Mouse (Mus musculus) layer of hippocampus, adult 18-20 months (tissue): Measurements from ENCODE around the gene Hmgxb4. TPM values are rescaled to one million over a fixed set of nuclear protein-coding genes. Genes with fewer than 3 reads are reported as not detected.
"Not testable (repeated sequence)": the region's sequence is repeated elsewhere in the genome, so short reads cannot be mapped to it uniquely, and the experiment has no call there.

Experiments
- DNase-seq, 2 experiments: peaks; one replicate each; pipeline ENCODE4 v3.0.0; 2022; ENCODE audit warnings: low spot score in 2 of 2
- long read RNA-seq: library from polyadenylated mRNA; stranded (forward); transcript quantifications from one replicate; pipeline ENCODE4 v2.0.0, GENCODE M21; 2021
- total RNA-seq, 2 experiments: library from RNA; stranded (reverse); gene quantifications; 2 replicates each; pipeline ENCODE4 v1.2.3; 2021

Hmgxb4 gene
- total RNA-seq = 10 to 100 TPM; 18.6 to 25.0 TPM
- long read RNA-seq, full-length matches to known transcripts = 6 of 8 reads
- long read RNA-seq, partial matches to known transcripts = 1 of 8 reads
- long read RNA-seq, other reads (novel, unspliced or antisense) = 1 of 8 reads

DNA sequence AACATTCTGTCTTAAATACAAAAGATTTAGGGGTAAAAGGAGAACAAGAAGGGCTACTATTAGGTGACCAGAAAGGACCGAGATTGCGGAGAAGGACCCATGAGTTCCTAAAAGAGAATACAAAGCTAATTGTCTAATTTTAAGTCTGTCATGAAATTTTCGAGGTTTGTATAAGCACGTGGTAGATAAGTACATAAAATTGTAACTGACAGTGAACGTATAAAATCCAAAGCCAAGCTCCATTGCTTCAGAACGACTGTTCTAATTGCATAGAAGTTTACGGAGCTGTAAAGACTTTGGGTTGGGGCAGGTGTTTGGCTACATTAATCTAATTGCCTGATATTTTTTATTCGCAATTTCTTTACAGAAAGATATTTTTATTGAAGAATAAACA is at the start of gene Hmgxb4:
Gene Hmgxb4, plus strand, starts transcription at position 276 of the 394 bp plus-strand sequence.
- no peak for DNase-seq

DNA sequence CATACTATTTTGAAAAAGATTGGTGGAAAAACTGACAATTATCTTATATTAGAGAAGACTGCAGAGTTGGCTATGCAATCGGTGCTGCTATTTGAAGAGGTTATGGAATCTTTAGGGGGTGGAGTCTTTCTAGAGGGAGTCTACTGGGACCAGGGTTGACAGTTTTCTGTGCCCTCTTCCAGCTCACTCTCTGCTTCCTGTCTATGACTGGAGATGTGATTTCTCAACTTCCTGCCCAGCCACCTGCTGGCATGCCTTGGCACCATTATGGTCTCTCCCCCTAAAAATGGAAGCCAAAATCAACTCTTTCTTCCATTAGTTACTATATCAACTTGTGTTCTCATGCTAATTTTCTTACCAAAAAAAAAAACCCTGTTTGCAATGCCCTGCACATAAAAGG is 43.7 kb upstream of the Hmgxb4 start:
- no peak for DNase-seq

DNA sequence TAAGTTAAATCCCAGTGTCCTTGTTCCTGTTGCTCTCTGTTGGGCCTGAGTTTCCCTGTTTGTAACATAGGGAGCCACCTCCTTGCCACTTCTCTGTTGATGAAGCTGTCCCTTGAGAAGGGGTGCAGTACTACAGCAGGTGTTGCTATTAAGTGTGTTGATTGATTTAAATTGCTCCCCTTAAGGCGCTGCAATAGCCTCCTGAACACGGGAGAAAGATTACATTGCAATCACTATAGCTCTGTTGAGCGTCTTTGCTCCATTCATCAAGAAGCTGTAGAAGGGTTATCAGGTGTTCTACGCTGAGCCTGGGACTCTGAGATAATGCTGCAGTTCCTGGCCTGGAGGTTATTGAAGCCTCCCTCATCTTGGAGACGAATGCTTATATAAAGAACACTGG is 29.2 kb upstream of the Hmgxb4 start:
- DNase-seq = no peak

DNA sequence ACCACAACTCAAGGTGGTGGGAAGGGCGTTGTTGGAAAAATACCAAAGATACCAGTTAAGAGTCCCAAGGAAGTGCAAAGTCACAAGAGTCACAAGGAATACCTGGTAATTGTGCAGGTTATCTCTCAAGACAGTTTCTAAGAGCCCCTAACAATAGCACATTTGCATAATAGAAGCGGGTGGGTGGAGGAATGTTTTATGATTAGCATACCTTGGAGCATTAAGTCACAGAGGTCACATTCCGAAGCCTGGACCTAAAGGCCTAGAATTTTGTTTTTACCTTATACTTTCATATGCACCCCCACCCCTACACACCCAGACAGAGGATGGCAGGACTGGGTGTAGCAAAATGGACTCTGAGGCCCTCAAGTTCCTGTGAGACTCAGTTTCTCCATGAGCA is 22.9 kb upstream of the Hmgxb4 start:
- not testable (repeated sequence) for DNase-seq

DNA sequence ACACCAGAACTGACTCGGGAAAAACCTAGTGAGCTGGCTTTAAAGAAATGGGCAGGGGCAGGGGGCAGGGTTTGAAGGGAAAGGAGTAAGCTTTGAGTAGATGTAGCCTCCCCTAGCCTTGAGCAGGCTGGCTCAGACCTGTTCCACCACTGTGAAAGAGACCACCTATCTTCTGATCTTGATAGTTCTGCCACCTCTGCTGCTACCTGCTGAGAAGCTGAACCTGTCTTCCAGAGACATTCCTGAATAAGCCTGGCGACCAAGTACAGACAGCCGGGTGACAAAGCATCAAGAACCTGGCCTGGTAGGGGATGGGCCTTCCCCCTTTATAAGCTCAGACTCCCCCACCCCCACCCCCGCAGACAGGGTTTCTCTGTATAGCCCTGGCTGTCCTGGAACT is 21.5 kb upstream of the Hmgxb4 start:
- no peak for DNase-seq

DNA sequence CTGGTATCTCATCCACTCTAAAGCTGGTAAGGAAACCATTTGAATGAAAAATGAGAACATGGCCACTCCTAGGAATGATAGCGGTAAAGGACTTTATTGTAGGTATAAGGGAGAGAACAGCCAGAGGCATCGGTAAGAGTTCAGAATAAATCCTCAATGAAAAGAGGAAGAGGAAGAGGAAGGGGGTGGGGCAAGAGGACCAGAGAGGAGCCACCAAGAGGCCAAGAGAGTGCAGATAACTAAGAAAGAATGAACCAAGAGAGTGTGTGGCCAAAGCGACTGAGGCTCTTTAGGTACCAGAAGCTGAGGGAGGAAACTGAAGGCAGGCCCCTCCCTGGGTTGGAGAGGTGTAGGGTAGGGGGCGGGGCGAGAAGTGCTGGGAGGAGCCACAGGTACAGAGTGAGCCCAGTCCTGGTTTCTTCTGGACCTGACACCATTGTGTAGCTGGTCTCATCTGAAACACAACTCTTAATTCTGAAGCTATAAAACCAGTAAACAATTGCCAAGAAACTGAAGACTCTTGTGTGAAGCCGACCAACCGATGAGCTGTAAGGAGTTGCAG is 20.8 kb upstream of the Hmgxb4 start:
- DNase-seq = no peak

DNA sequence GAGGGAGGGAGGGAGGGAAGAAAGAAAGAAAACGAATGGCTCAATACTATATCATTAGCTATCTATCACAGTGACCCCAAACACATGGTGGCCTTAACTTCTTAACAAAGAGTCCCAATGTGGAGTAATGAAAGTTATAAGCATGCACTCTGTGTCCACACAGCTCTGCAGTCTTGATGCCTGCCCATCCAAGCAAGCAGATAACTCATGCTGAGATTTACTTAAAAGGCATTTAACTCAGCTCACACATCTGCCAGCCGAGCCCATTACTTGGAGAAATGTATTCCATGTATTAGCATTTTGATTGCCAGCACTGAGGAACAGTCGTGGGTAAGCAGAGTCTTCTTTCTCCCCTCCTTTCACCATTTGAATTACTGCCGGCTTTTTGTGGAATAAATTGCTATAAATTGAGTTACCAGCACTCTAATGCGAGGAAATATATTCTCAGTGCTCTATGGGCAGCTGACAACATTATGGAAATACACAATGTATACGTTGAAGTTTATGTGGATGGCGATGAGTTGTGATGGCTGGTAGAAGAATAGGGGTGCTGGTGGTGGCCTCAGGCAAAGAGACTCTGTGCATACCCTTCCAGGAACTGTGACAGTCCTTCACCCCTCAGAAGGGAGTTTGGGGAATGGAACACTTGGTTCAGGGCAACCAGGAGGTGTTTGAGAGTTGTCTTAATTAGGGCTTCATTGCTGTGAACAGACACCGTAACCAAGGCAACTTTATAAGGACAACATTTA is 19.9 kb upstream of the Hmgxb4 start:
- DNase-seq = peak in 1 of 2 experiments; percentile 11

DNA sequence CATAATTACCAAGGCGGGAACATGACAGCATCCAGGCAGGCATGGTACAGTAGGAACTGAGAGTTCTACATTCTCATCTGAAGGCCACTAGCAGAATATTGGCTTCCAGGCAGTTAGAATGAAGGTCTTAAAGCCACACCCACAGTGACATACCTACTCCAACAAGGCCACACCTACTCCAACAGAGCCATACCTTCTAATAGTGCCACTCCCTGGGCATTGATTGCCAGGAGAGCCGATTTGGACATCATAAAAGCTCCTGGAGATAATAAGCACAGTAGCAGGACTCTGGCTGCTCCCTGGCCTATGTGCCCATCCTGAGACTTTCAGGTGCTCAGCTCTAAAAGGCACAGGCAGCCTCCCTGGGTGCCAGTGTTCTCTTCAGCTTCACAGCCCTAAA is 19.3 kb upstream of the Hmgxb4 start:
- DNase-seq = no peak

DNA sequence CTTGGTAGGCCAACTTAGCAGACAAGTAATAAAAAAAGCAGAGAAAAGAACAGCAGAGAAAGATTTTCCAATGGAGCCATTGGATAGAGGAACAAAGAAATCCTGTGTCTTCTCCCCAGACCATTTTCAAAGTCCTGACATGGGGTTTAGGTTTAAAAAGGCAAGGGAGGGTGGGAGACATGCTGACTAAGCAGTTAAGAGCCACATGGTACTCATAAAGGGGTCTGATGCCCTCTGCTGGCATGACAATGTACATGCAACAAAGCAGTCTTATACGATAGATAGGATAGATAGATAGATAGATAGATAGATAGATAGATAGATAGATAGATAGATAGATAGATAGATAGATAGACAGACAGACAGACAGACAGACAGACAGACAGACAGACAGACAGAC is 15.7 kb upstream of the Hmgxb4 start:
- DNase-seq = no peak

DNA sequence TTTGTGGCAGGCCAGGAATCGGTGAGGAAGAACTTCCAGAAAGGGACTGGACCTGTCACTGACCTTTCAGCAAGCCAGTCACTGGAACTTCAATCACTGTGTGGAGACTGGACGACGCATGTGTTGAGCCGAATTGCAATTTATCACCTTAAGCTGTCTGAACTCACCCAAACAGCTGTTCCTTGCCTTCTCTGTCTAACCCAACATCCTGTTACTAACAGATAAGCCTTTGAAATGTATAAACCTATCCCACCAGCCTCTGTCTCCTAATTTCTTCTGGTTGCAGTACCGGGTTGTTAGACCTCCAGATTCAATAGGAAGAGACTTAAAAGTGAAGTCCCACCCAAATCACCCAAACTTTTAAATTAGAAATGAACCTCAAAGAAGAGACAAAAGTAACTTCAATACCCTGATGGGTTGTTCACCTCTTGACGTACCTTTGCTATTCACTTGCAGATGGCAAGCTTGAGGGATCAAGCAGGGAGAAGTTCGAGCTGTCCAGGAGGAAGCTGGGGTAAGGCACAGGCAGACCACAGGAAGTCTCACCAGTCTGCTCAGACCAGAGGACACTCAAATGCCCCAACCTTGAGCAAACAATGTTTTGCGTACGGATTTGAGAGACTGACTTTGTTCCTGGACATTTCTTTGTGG is 13.0 kb upstream of the Hmgxb4 start:
- DNase-seq = no peak

DNA sequence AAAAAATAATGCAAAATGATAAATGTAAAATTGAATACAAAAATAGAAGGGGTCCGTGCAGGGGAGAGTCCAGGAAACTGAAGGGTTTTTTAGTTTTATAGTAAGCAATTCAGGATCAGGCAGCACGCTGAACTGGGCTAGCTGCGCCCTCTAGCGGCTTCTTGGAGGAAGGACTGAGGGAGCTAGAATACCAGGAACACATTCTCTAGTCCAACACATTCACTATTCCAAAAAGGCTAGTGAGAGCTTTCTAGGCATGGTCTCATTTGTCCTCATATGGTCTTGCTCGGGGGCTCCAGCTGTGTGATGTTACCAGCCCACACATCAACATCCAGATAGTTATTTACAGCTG is 12.5 kb upstream of the Hmgxb4 start:
- DNase-seq = peak; percentile 32 to 66

DNA sequence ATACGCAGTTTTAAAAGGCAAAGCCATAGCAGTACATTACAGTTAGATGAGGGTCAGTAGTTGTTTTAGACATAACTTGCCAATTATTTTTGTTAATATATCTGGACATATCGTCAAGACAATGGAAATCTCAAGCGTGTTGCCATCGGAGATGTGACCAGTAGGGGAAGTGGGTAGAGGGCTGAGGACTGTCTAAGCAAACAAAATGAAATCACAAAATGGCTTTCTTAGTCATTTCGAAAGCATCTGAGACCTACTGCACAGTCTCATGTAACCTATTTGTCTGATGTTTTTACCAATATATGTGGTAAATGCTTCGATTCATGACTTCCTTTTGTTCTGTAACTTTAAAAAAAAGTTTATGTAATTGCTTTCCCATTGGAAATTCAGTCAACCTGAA is 11.3 kb upstream of the Hmgxb4 start:
- no peak for DNase-seq

DNA sequence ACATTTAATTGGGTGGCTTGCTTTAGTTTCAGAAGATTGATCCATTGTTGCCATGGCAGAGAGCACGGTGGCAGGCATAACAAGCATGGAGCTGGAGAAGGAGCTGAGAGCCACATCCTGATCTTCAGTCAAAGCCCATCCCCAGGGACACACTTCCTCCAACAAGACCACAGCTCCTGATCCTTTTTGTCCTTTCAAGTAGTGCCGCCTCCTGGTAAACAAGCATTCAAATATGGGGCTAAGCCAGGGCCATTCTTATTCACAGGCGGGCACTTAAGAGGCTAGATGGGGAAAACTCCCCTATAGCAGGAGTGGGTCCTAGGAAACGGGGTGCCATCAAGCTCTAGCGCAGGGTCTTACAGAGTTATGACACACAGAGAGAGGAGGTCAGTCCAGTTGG is 5.7 kb upstream of the Hmgxb4 start:
- DNase-seq = no peak

DNA sequence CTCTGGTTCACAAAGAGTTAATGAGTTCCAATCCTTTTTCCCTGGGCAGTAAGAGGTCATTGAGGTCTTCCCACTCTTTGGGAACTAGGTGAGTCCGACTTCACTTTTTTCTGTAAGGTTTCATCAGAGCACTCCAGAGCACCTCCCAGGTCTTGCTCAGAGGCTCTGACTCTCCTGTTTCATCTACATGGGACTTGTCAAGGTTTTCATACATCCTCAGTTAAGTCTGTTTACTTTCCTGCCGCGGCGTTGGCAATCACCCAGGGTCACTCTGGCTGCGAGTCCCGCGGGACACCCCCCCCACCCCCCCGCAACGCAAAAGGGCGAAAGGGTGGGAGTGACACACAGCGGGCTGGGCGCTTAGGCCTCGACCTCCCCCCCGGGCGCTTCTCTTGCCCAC is 3.1 kb upstream of the Hmgxb4 start:
- no peak for DNase-seq

DNA sequence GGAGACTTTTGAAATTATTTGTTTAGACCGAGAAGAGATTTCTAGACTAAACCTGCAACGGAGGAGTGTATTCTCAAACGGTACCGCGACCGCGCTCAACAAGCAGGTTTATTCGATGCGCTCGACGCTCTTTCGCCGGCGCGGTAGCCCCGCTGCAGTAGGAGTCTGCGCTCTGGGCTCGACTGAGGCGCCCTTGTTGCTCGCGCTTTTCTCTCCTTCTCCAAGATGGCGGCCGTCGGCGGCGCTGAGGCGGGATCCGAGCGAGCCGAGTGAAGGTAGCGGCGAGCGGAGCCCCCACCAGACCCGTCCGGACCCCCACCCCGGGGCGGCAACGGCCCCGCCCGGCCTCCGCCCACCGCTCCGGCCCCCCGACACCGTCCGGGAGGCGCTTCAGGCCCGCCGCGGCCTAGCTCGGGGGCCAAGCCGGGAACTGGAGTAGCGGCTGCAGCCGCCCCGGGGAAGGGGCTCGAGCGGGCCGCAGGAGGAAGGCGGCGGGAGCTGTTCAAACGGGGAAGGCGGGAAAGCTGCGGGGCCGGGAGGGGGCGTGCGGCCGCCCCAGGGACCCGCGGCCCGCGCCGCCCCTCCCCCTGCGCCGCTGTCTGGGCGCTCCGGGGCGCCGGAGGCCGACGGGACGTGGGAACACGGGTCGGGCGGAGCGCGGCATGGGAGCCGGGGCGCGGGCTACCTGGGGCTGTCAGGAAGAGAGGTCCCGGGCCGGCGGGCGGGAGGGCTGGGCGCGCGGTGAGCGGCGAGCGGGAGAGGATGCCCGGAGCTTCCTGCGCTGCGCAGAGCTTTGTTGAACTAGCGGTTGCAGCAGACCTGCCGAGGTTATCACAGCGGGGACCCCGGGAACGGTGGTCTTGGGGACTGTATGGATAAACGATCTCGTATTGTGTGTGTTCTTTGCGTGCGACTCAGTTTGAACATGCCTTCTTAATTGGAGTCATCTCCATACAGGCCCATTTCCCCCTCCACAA is 607 bp downstream of the Hmgxb4 start:
- peak; percentile 79 to 89 for DNase-seq

DNA sequence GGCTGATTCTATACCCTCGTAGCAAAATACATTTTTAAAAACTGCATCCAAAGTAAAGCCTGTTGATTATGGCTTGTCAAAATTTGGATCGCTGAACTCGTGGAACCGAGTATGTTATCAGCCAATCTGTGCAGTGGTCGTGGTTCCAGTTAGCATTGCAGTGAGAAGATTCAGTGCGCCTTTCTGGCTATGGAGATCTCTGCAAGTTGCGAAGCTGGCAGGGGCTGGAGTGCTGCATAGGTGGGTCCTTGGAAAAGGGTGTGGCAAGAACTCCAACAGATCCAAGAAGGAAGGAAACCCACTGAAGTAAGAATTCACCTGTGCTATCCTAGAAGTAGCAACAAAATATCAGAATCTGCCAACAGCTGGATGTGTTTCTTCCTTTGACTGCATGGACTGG is 1.4 kb downstream of the Hmgxb4 start:
- no peak for DNase-seq

DNA sequence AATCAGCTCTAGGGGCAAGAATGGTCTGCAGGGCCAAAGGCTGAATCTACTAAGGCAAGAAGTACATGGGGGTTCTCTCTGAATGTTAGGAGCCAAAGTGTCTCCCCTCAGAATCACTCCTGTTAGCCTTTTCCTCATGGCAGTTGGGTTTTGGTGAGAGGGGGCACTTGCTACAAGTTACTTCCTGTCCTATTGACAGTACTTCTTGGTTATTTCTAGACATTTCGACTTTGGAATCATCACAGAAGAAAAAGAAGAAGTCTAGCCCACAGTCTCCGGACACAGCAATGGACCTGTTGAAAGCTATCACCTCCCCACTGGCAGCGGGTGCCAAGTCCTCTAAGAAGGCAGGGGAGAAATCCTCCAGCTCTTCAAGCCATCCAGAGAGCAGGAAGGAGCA is 7.3 kb downstream of the Hmgxb4 start:
- no peak for DNase-seq

DNA sequence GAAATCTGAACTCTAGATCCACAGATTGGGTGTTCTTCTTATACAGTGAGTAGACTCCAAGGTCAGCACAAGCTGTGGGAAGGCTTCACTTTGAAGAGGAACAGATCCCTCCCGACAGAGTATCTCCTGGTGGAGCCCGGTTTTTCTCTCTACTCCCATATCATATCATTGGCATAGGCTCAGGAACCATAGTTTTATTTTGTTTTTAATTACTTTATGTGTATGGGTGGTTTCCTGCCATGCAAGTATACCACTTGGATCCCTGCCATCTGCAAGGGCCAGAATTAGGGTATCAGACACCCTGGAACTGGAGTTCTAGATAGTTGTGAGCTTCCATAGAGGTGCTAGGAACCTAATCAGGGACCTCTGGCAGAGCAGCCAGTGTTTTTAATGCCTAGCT is 15.7 kb downstream of the Hmgxb4 start:
- no peak for DNase-seq

DNA sequence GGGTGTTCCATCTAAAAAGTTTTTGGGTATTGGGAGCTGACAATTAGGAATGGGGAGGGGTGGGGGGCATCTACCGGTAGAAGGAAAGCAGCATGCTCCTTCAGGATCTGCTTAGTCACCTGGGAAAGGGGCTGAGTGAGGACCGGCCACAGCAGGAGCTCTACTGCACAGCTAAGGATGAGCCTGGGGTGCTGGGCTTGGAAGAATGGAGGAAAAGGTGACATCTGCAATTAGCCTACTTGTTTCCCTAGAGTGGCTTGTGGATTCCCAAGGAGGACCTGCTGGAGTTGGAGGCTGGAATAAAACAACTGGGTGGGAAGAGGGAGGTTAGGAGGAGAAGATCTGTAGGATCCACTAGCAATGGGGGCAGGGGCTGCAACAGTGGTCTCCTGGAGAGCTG is 20.4 kb downstream of the Hmgxb4 start:
- no peak for DNase-seq

DNA sequence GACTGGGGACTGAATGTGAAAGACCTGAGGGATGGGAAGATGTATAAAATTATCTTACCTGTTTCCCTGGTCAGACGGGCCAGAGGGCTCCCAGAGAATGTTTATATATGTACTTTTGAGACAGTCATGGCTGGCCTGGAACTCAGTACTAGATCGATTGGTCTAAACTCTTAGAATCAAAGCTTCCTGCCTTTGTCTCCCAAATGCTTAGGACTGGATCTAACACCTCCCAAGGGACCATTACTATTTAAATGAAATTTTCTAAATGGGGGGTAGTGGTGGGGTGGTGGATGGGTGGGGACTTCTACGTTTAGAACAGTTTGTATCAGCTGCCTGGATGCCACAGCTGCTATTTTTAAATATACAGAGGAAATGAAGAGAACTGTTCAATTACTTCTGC is 20.8 kb downstream of the Hmgxb4 start:
- DNase-seq = no peak

DNA sequence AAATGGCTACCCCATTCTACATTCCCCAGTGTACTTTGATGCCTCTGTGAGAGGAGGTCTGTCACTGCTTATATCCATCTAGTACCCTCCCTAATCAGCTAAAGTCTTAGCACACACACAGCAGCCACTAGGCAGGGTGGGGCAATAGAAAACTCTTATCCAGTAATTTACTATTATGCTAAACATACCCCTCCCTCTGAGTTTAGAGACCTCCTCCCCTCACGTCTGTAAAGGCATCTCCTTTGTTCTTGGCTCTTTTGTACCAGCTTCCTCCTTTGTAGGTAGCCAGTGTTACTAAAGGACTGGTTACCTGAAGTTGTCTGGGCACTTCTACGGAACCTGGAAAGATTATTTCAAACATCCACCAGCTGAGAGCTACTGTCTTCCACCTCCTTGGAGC is 22.8 kb downstream of the Hmgxb4 start:
- no peak for DNase-seq
